Mouse (Mus musculus) embryonic facial prominence, embryonic 13.5 days (tissue): Measurements from ENCODE around the gene Ryr2. TPM values are rescaled to one million over a fixed set of nuclear protein-coding genes. Genes with fewer than 3 reads are reported as not detected.

Source experiments
- ATAC-seq: fragments of 200-750 bp; cut with Nextera tagmentation; 2 replicates; pipeline ENCODE4 v1.8.0; 2017; ENCODE audit warnings: low read depth; ENCODE audit not compliant: insufficient number of reproducible peaks, insufficient read depth, low FRiP score, low TSS enrichment
- H3K27ac ChIP-seq: fragments of 300-500 bp; sonication (generic); 2 replicates; pipeline ENCODE4 v1.5.1; 2015; ENCODE audit warnings: moderate library complexity, mild to moderate bottlenecking, inconsistent platforms
- H3K27me3 ChIP-seq: fragments of 300-500 bp; sonication (generic); 2 replicates; pipeline ENCODE4 v1.6.1; 2015; ENCODE audit warnings: mild to moderate bottlenecking, inconsistent platforms
- H3K36me3 ChIP-seq: fragments of 300-500 bp; sonication (generic); 2 replicates; pipeline ENCODE4 v1.6.1; 2015; ENCODE audit warnings: mild to moderate bottlenecking, inconsistent platforms
- H3K4me1 ChIP-seq: fragments of 300-500 bp; sonication (generic); 2 replicates; pipeline ENCODE4 v1.6.1; 2015; ENCODE audit warnings: inconsistent platforms
- H3K4me2 ChIP-seq: fragments of 300-500 bp; sonication (generic); 2 replicates; pipeline ENCODE4 v1.6.1; 2015; ENCODE audit warnings: moderate library complexity, mild to moderate bottlenecking, inconsistent platforms
- H3K4me3 ChIP-seq: fragments of 300-500 bp; sonication (generic); 2 replicates; pipeline ENCODE4 v1.5.1; 2015; ENCODE audit warnings: mild to moderate bottlenecking, inconsistent platforms
- H3K9ac ChIP-seq: fragments of 300-500 bp; sonication (generic); 2 replicates; pipeline ENCODE4 v1.6.1; 2015; ENCODE audit warnings: mild to moderate bottlenecking, inconsistent platforms
- H3K9me3 ChIP-seq: fragments of 300-500 bp; sonication (generic); 2 replicates; pipeline ENCODE4 v1.6.1; 2016; ENCODE audit warnings: inconsistent platforms
- WGBS: fragments of 180-500 bp; shearing (Covaris S2); methylation state at CpG from one replicate; pipeline ENCODE4 v1.1.7; 2015; ENCODE audit warnings: mixed read lengths; 5-methylcytosine and 5-hydroxymethylcytosine counted together
- polyA plus RNA-seq: library from polyadenylated mRNA; unstranded; fragments of >200 nt; fragmentation: Nextera tagmentation; extraction: Ambion mirVana; gene quantifications from 2 replicates; pipeline ENCODE4 v1.2.1, GENCODE M21; 2015

Ryr2 gene
- polyA plus RNA-seq, 1 experiment from 2014 or later: 1.4 TPM

DNA sequence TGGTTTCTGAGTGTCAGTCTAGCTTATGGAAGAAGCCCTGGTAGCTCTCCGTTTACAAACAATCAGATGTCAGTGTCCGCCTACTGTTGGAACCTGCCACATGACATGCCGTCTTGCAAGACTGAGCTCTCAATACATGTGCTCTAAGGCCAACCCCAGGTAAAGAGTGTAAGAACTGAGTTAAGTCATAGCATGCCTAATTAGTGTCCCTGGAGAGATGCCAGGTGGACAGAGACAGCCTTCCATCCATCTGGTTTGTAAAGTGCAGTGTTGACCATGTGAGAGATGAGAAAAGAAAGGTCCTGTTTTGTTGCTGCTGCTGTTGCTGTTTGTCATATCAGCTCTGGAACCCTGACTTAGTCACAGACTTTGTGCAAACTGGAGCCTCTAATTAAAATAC lies 178.0 kb downstream of the Ryr2 start:
- no peak overlapping the region for H3K27ac ChIP-seq
- WGBS: 87% methylated on average over 3 of the region's 3 CpGs
- H3K4me3 ChIP-seq: no peak overlapping the region
- H3K4me1 ChIP-seq: peaks cover 3% of the 10 kb centered on the region; the same call in 1 of the 2 replicates
- no peak for ATAC-seq
- no peak overlapping the region for H3K4me2 ChIP-seq
- no peaks in the 10 kb centered on the region for H3K27me3 ChIP-seq
- no peaks in the 10 kb centered on the region for H3K9me3 ChIP-seq
- H3K36me3 ChIP-seq: no peaks in the 10 kb centered on the region
- H3K9ac ChIP-seq: no peak overlapping the region

DNA sequence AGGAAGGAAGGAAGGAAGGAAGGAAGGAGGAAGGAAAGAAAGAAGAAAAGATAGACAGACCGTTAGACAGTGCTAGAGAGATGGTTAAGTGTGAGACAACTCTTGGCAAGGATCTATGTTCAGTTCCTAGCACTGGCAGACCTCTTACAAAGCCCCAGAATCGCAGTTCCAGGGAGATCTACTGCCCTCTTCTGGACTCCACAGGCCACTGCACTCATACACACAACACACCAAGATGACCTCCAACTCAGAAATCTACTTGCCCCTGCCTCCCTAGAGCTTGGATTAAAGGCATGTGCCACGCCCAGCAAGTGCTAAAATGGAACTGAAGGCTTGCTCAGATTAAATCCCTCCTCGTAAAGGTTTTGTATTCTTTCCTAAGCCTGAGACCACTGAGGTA lies 179.0 kb downstream of the Ryr2 start:
- Histone ChIP-seq H3K4me2 (no peak overlapping the region), H3K4me1 (peaks cover 3% of the 10 kb centered on the region; the same call in 1 of the 2 replicates), H3K27me3 (no peaks in the 10 kb centered on the region), H3K36me3 (no peaks in the 10 kb centered on the region), H3K4me3 (no peak overlapping the region), H3K27ac (no peak overlapping the region), H3K9me3 (no peaks in the 10 kb centered on the region), H3K9ac (no peak overlapping the region)
- no peak for ATAC-seq
- 84% methylated on average over 4 of the region's 4 CpGs for WGBS

DNA sequence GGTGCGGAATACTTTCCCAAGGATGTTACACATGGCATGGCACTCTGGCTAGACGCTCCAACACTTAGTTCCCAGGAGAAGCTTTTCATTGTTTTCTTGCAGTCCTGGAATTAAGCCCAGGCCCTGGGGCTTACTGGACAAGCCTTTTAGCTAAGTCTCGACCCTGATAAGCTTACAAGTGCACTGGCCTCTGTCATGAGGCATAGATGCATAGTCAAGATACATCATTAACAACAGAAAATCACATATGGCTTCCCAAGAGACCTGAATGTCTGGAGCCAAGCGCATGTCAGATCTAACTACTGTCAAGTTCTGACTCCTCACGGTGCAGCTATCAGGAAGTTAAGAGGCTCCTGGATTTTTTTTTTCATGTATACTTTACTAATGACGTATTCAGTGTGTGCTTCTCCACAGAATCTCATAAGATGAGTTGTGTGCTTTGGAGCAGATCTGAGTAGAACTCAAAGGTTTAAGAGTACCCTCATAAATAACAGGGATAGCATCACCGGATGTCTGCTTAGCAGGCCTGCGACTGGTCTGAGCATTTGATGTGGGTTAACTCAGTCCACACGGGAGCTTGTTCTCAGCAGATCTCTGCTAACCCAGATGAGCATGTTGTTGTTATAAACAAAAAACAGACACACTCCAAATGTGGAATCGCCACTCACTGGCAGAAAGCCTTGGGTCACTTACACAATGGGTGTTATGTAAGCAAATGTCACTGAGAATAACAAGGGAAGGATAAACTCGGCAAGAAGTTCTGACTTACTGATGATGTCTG lies 179.8 kb downstream of the Ryr2 start:
- Histone ChIP-seq H3K4me3 (no peak overlapping the region), H3K4me2 (no peak overlapping the region), H3K4me1 (peaks cover 3% of the 10 kb centered on the region; the same call in 1 of the 2 replicates), H3K9ac (no peak overlapping the region), H3K27ac (no peak overlapping the region), H3K36me3 (no peaks in the 10 kb centered on the region), H3K9me3 (no peaks in the 10 kb centered on the region), H3K27me3 (no peaks in the 10 kb centered on the region)
- 53% methylated on average over 11 of the region's 11 CpGs for WGBS
- no peak for ATAC-seq

DNA sequence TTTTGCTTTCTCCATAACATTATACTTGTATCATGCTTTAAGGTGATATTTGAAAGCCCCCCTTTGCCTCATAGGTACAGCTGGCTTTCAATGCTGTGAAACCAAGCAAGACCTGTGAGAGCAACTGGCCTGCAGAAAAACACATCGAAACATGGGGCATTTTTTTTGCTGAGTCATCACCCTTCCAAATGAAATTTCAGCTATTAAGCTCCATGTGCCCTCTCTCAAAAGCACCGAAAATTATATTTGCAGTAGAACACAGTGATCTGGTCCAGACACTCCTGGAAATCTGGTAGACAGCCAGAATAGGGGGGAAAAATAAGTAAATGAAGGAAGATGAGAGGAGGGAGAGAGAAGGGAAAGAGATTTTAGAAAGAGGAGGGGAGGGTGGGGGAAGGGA lies 180.5 kb downstream of the Ryr2 start:
- ATAC-seq: no peak

DNA sequence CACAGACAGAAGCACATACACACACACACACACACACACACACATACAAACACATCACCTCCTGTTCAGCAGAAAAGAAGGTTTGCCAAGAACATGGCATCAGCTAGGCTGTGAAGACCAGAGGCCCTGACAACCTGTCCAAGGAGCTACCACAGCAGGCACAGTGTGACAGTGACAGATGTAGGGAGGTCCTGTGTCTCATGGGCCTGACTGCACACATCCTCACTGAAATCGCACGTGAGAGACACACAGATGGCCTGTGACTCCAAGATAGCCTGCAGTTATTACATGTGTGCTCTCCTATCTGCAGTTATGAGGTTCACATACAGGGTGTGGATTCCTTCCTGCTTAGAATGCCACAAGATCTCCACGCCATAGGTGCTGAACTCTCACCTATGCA lies 182.0 kb downstream of the Ryr2 start:
- Histone ChIP-seq H3K4me2 (no peak overlapping the region), H3K9me3 (no peaks in the 10 kb centered on the region), H3K27ac (no peak overlapping the region), H3K27me3 (no peaks in the 10 kb centered on the region), H3K4me1 (peaks cover 3% of the 10 kb centered on the region; the same call in 1 of the 2 replicates), H3K9ac (no peak overlapping the region), H3K36me3 (no peaks in the 10 kb centered on the region), H3K4me3 (no peak overlapping the region)
- 85% methylated on average over 3 of the region's 3 CpGs for WGBS
- no peak for ATAC-seq

More for the DNA sequence above, 180.5 kb downstream of the Ryr2 start:
- H3K36me3 ChIP-seq: no peaks in the 10 kb centered on the region
- H3K27ac ChIP-seq: no peak overlapping the region
- 76% methylated on average over 2 of the region's 2 CpGs for WGBS
- no peaks in the 10 kb centered on the region for H3K9me3 ChIP-seq
- H3K9ac ChIP-seq: no peak overlapping the region
- H3K4me2 ChIP-seq: no peak overlapping the region
- H3K27me3 ChIP-seq: no peaks in the 10 kb centered on the region
- peaks cover 3% of the 10 kb centered on the region; the same call in 1 of the 2 replicates for H3K4me1 ChIP-seq
- no peak overlapping the region for H3K4me3 ChIP-seq

DNA sequence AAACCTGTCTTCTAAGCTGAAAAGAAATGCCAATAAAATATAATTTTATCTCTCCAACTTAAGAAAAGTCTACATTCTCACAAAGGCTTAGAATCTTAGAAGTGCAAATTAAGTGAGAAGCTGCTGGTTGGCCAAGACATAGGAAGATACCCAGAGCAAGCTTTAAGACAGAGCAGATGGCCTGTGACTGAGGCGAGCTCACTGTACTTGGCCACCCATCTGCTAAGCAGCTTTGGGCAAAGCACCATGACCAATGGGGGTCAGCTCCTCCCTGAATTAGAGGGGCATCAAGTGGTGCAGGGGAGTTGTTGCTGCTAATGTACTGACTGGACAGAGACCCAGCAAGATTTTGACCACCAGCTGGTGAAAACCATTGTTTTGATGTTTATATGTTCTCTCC lies 186.2 kb downstream of the Ryr2 start:
- Histone ChIP-seq H3K4me1 (no peaks in the 10 kb centered on the region), H3K9me3 (no peaks in the 10 kb centered on the region), H3K9ac (no peak overlapping the region), H3K27me3 (no peaks in the 10 kb centered on the region), H3K4me2 (no peak overlapping the region), H3K4me3 (no peak overlapping the region), H3K27ac (no peak overlapping the region), H3K36me3 (no peaks in the 10 kb centered on the region)
- WGBS: 83% methylated on average over 1 of the region's 1 CpGs
- no peak for ATAC-seq

DNA sequence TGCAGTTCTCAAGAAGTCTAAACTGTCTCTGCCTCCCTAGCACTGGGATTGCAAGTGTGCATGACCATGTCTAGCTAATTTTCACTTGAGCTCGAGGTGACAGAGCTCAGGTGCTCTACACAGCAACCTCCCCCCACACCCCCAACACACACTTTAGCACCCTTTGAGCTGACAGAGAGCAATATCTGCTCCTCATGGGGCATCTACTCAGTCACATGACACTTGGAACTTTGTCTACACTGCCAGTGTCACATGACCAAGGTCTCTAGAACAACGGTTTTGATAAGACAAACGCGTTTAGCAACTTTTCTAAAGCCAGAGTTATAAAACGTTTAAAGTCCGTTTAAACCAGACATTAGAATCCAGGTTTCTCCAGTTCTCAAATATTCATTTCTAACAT lies 187.3 kb downstream of the Ryr2 start:
- no peak for ATAC-seq
- H3K27me3 ChIP-seq: no peaks in the 10 kb centered on the region
- no peak overlapping the region for H3K4me2 ChIP-seq
- H3K4me1 ChIP-seq: no peaks in the 10 kb centered on the region
- H3K36me3 ChIP-seq: no peaks in the 10 kb centered on the region
- WGBS: 93% methylated on average over 6 of the region's 6 CpGs
- no peak overlapping the region for H3K4me3 ChIP-seq
- H3K9me3 ChIP-seq: no peaks in the 10 kb centered on the region
- no peak overlapping the region for H3K9ac ChIP-seq
- H3K27ac ChIP-seq: no peak overlapping the region

DNA sequence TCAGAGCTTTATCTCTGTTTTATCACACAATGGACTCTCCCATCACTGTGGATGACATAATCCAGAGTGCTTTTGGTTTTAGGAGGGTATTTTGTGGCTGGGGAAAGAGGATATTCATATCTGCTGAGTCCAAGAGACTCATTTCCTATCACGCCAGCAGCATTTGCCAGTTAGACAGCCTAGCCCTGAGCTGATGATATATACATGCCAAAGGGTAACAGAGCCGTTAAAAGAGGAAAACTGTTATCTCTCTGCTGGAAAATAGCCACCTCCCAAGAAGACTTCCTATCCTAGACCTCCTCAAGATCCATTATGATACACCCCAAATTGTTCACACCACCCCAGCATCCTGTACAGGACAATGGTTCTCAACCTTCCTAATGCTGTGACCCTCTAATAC lies 191.1 kb downstream of the Ryr2 start:
- Histone ChIP-seq H3K9me3 (no peaks in the 10 kb centered on the region), H3K9ac (no peak overlapping the region), H3K27ac (no peak overlapping the region), H3K4me2 (no peak overlapping the region), H3K4me3 (no peak overlapping the region), H3K4me1 (peaks cover 7% of the 10 kb centered on the region), H3K36me3 (no peaks in the 10 kb centered on the region), H3K27me3 (no peaks in the 10 kb centered on the region)
- ATAC-seq: no peak
- WGBS: 90% methylated on average over 2 of the region's 2 CpGs

DNA sequence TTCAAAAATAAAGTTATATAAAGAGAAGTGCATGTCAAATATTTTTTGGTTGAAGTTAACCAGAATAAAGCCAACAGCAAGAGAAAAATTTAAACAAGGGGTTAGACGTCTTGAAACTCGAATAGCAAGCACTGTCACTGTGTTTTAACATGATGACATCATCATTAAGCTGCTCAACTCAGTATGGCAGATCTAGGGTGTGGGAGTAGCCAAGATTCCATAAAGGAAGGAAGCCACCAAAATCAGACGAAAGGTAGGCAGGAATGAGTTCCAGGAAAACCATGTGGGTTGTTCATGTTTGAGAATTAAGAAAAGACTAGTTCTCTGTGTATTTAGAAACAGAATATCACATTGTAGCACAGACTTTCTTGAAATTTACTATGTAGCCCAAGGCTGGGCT lies 192.1 kb downstream of the Ryr2 start:
- H3K9me3 ChIP-seq: no peaks in the 10 kb centered on the region
- no peaks in the 10 kb centered on the region for H3K36me3 ChIP-seq
- H3K27me3 ChIP-seq: no peaks in the 10 kb centered on the region
- H3K4me1 ChIP-seq: peaks cover 9% of the 10 kb centered on the region
- no peak overlapping the region for H3K4me3 ChIP-seq
- ATAC-seq: no peak
- 66% methylated on average over 3 of the region's 3 CpGs for WGBS
- H3K4me2 ChIP-seq: no peak overlapping the region
- no peak overlapping the region for H3K27ac ChIP-seq
- H3K9ac ChIP-seq: no peak overlapping the region

DNA sequence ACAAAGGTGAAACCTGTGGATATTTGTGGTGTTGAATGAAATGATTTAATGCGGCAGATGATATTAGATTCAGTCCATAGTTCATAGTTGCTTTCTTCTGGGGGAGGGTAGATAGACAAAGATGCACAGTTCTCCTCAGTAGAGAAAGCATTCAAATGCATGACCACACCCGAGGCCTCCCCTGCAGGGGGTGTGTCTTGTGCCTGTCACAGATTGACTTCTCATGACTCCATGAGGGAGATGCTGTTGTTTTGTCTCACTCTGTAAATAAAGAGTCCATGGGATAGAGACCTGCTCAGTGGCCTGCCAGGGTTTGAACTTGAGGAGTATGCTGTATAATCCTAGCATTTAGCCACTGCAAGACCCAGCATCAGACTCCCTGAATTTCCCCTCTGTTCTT lies 194.5 kb downstream of the Ryr2 start:
- Histone ChIP-seq H3K9me3 (no peaks in the 10 kb centered on the region), H3K4me3 (no peak overlapping the region), H3K27me3 (no peaks in the 10 kb centered on the region), H3K27ac (no peak overlapping the region), H3K9ac (no peak overlapping the region), H3K4me2 (no peak overlapping the region), H3K4me1 (peaks cover 9% of the 10 kb centered on the region), H3K36me3 (no peaks in the 10 kb centered on the region)
- 74% methylated on average over 2 of the region's 2 CpGs for WGBS
- no peak for ATAC-seq

DNA sequence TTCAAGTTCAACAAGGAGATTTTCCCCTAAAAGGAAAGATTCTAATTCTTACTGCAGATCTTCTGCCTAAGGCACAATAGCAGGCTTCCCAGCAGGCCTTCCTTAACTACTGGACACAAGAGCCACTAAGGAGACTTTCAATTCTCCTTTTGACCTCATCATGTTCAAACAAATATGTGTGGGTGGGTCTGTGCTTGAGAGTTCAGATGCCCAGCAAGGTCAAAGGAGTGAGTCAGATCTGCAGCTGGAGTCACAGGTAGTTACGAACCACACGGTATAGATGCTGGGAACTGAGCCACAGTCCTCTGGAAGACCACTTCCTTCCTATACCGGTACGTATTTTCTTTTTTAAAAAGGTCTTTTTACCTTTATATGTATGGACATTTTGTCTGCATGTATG lies 198.6 kb downstream of the Ryr2 start:
- Histone ChIP-seq H3K9me3 (no peaks in the 10 kb centered on the region), H3K4me1 (peaks cover 9% of the 10 kb centered on the region), H3K27ac (no peak overlapping the region), H3K4me3 (no peak overlapping the region), H3K4me2 (no peak overlapping the region), H3K9ac (no peak overlapping the region), H3K36me3 (no peaks in the 10 kb centered on the region), H3K27me3 (no peaks in the 10 kb centered on the region)
- 79% methylated on average over 4 of the region's 4 CpGs for WGBS
- no peak for ATAC-seq

DNA sequence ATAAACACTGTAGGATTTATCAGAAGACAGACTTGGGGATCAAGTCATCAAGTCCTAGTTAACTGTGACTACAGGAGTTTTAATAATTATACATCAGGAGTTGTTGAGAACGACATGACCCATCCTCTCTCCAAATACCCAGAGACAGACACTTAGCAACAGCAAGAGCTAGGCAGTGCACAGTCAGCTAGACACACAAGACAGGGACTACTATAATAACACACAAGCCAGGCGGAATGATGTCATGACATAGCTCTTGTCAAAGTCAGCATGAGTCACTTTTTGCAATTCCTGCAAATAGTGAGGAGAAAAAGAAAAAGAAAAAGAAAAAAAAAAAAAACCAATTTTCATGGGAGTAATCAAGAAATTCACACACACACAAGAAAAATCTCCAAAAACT lies 201.6 kb downstream of the Ryr2 start:
- no peak overlapping the region for H3K9ac ChIP-seq
- no peak overlapping the region for H3K4me2 ChIP-seq
- no peak for ATAC-seq
- H3K27me3 ChIP-seq: no peaks in the 10 kb centered on the region
- no peaks in the 10 kb centered on the region for H3K36me3 ChIP-seq
- H3K4me3 ChIP-seq: no peak overlapping the region
- no peaks in the 10 kb centered on the region for H3K4me1 ChIP-seq
- no peak overlapping the region for H3K27ac ChIP-seq
- H3K9me3 ChIP-seq: no peaks in the 10 kb centered on the region
- WGBS: 75% methylated on average over 2 of the region's 2 CpGs
